Mouse (Mus musculus): ENCODE measurements around the gene Rab31.

Gene Rab31

GRCm38 (mm10) chr17:65703527-65704391 is 68.8 kb downstream of the Rab31 start:
- DNase-seq (ENCODE audit: low spot score in 2 of 2): no peak

- peak in 1 of 2 experiments; percentile 20 for DNase-seq (ENCODE audit: low spot score in 2 of 2)
These were observed 70.6 kb downstream of the Rab31 start for GRCm38 (mm10) chr17:65701797-65702566.

GRCm38 (mm10) chr17:65701356-65701755 is 71.2 kb downstream of the Rab31 start:
- DNase-seq (ENCODE audit: low spot score in 2 of 2): no peak

GRCm38 (mm10) chr17:65700060-65700459 is 72.5 kb downstream of the Rab31 start:
- no peak for DNase-seq (ENCODE audit: low spot score in 2 of 2)

GRCm38 (mm10) chr17:65697791-65698463 is 74.6 kb downstream of the Rab31 start:
- DNase-seq (ENCODE audit: low spot score in 2 of 2): no peak

- DNase-seq (ENCODE audit: low spot score in 2 of 2): no peak
These were observed 75.6 kb downstream of the Rab31 start for GRCm38 (mm10) chr17:65696939-65697338.

- no peak for DNase-seq (ENCODE audit: low spot score in 2 of 2)
These were observed 80.3 kb downstream of the Rab31 start for GRCm38 (mm10) chr17:65692276-65692675.

GRCm38 (mm10) chr17:65683731-65684130 is 88.8 kb downstream of the Rab31 start:
- DNase-seq (ENCODE audit: low spot score in 2 of 2): no peak

- DNase-seq (ENCODE audit: low spot score in 2 of 2): no peak
These were observed 89.2 kb downstream of the Rab31 start for GRCm38 (mm10) chr17:65683316-65683715.

GRCm38 (mm10) chr17:65682071-65682680 is 90.4 kb downstream of the Rab31 start:
- no peak for DNase-seq (ENCODE audit: low spot score in 2 of 2)

- DNase-seq (ENCODE audit: low spot score in 2 of 2): no peak
These were observed 91.0 kb downstream of the Rab31 start for GRCm38 (mm10) chr17:65681516-65681915.

GRCm38 (mm10) chr17:65680801-65681412 is 91.6 kb downstream of the Rab31 start:
- no peak for DNase-seq (ENCODE audit: low spot score in 2 of 2)

- no peak for DNase-seq (ENCODE audit: low spot score in 2 of 2)
These were observed 92.6 kb downstream of the Rab31 start for GRCm38 (mm10) chr17:65679806-65680446.

GRCm38 (mm10) chr17:65677742-65678141 is 94.8 kb downstream of the Rab31 start:
- DNase-seq (ENCODE audit: low spot score in 2 of 2): no peak

GRCm38 (mm10) chr17:65676536-65676935 is 96.0 kb downstream of the Rab31 start:
- DNase-seq (ENCODE audit: low spot score in 2 of 2): no peak

GRCm38 (mm10) chr17:65675985-65676384 is 96.6 kb downstream of the Rab31 start:
- DNase-seq (ENCODE audit: low spot score in 2 of 2): no peak

GRCm38 (mm10) chr17:65674710-65675171 is 97.8 kb downstream of the Rab31 start:
- no peak for DNase-seq (ENCODE audit: low spot score in 2 of 2)

GRCm38 (mm10) chr17:65672926-65673325 is 99.6 kb downstream of the Rab31 start:
- DNase-seq (ENCODE audit: low spot score in 2 of 2): no peak

- no peak for DNase-seq (ENCODE audit: low spot score in 2 of 2)
These were observed 103.5 kb downstream of the Rab31 start for GRCm38 (mm10) chr17:65669061-65669460.

GRCm38 (mm10) chr17:65667792-65668191 is 104.8 kb downstream of the Rab31 start:
- DNase-seq (ENCODE audit: low spot score in 2 of 2): no peak

Data from urinary bladder, adult 18-20 months (tissue).